Mouse (Mus musculus) midbrain, embryonic 15.5 days (tissue): ENCODE results near the gene Gm42742. TPM values are rescaled to one million over a fixed set of nuclear protein-coding genes. Genes with fewer than 3 reads are reported as not detected.
A peak's percentile ranks its signal among the peaks of the same experiment; 100 is the strongest.

ENCODE experiments used
- ATAC-seq: fragments of 200-750 bp; cut with Nextera tagmentation; replicated peaks from 2 replicates; pipeline ENCODE4 v1.8.0; 2017; ENCODE audit warnings: moderate TSS enrichment
- H3K27ac ChIP-seq: fragments of 300-500 bp; sonication (generic); 2 replicates; pipeline ENCODE4 v1.5.1; 2015; ENCODE audit warnings: mild to moderate bottlenecking, inconsistent platforms
- H3K27me3 ChIP-seq: fragments of 300-500 bp; sonication (generic); replicated peaks from 2 replicates; pipeline ENCODE4 v1.6.1; 2015; ENCODE audit warnings: inconsistent platforms
- H3K36me3 ChIP-seq: fragments of 300-500 bp; sonication (generic); replicated peaks from 2 replicates; pipeline ENCODE4 v1.6.1; 2015; ENCODE audit warnings: inconsistent platforms
- H3K4me1 ChIP-seq: fragments of 300-500 bp; sonication (generic); 2 replicates; pipeline ENCODE4 v1.6.1; 2015; ENCODE audit warnings: inconsistent platforms
- H3K4me2 ChIP-seq: fragments of 300-500 bp; sonication (generic); 2 replicates; pipeline ENCODE4 v1.6.1; 2015; ENCODE audit warnings: inconsistent platforms, mild to moderate bottlenecking, moderate library complexity
- H3K4me3 ChIP-seq: fragments of 300-500 bp; sonication (generic); 2 replicates; pipeline ENCODE4 v1.5.1; 2015; ENCODE audit warnings: mild to moderate bottlenecking, inconsistent platforms
- H3K9ac ChIP-seq: fragments of 300-500 bp; sonication (generic); 2 replicates; pipeline ENCODE4 v1.6.1; 2015; ENCODE audit warnings: mild to moderate bottlenecking, inconsistent platforms
- H3K9me3 ChIP-seq: fragments of 300-500 bp; sonication (generic); 2 replicates; pipeline ENCODE4 v1.6.1; 2016; ENCODE audit warnings: inconsistent platforms
- WGBS: fragments of 180-500 bp; shearing (Covaris S2); methylation state at CpG from one replicate; pipeline ENCODE4 v1.1.7; 2015; ENCODE audit warnings: mixed read lengths; 5-methylcytosine and 5-hydroxymethylcytosine counted together
- polyA plus RNA-seq: library from polyadenylated mRNA; unstranded; fragments of >200 nt; fragmentation: Nextera tagmentation; extraction: Ambion mirVana; gene quantifications from 2 replicates; pipeline ENCODE4 v1.2.1, GENCODE M21; 2015

The Gm42742 gene
- polyA plus RNA-seq, 1 experiment from 2014 or later: 52.6 TPM

DNA sequence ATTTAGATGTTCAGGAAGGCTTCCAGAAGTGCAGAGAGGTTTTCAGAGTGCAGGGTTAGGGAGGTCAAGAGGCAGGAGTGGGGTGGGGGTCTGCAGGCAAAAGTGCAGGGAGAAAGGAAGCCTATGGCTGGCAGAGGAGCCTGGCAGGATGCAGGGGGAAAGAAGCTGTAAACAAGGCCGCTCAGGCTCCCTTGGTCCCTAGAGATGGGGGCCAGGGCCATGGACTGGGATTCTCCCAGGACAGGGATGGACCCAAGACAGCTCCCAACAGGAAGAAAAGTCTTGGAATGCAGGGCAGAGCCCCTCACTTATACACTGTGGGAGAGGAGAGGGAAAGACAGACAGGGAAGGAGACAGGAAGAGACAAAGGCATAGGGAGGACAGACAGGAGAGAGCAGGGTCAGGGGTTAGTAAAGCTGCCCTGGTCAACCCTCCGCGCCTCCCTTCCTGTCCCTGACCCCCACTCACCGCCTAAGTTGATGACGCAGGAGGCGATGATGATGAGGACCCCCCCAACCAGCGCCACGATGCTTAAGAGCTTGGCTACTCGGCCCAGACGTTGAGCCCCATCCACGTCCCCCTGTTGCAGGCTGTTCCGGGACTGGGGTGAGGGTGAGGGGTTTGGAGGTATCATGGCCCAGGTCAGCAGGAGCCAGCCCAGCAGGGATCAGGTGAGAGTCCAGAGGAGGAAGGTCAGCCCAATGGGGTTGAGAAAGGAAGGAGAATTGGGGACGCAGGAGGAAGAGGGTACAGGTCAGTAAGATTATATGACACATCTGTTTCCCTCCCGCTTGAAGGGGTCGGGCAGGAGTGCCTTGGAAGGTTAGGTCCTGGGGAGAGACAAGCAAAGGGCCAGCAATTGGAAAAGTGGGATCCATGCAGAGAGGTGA lies 2.2 kb downstream of the Gm42742 start:
- H3K27ac ChIP-seq: peak overlapping the region; percentile 94; the same call in 1 of the 2 replicates
- no peak overlapping the region for H3K4me3 ChIP-seq

DNA sequence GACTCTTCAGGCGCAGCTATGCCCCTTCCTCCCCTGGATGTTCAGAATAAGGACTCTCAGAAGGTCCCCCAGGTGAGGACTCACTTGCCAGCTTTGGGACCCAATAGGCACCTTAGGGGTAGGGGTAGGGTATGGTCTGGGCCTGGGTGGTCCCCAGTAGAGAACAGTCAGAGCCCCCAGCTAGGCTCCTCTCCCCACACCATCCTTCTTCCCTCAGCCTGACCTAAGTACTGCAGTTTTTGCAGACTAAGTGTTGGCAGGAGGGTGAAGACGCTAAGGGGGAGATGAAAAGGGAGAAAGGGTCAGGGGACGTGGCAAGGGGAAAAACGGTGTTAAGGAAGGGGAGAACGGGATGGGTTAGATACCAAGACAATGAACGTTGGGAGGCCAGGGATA lies 2.9 kb downstream of the Gm42742 start:
- Histone ChIP-seq H3K9ac (peak overlapping the region; percentile 18), H3K9me3 (no peaks in the 10 kb centered on the region), H3K4me2 (peak overlapping the region; percentile 90), H3K36me3 (peaks cover 17% of the 10 kb centered on the region), H3K27ac (peak overlapping the region; percentile 94), H3K4me3 (peak overlapping the region; percentile 69; the same call in 1 of the 2 replicates), H3K27me3 (no peaks in the 10 kb centered on the region), H3K4me1 (peaks cover 84% of the 10 kb centered on the region)
- no peak for ATAC-seq
- WGBS: 45% methylated on average over 6 of the region's 6 CpGs

More for the DNA sequence above, 2.2 kb downstream of the Gm42742 start:
- Histone ChIP-seq H3K36me3 (peaks cover 11% of the 10 kb centered on the region), H3K9ac (peak overlapping the region; percentile 60; the same call in 1 of the 2 replicates), H3K4me2 (peak overlapping the region; percentile 90), H3K9me3 (no peaks in the 10 kb centered on the region), H3K27me3 (no peaks in the 10 kb centered on the region), H3K4me1 (peaks cover 88% of the 10 kb centered on the region)
- no peak for ATAC-seq
- WGBS: 84% methylated on average over 15 of the region's 15 CpGs

DNA sequence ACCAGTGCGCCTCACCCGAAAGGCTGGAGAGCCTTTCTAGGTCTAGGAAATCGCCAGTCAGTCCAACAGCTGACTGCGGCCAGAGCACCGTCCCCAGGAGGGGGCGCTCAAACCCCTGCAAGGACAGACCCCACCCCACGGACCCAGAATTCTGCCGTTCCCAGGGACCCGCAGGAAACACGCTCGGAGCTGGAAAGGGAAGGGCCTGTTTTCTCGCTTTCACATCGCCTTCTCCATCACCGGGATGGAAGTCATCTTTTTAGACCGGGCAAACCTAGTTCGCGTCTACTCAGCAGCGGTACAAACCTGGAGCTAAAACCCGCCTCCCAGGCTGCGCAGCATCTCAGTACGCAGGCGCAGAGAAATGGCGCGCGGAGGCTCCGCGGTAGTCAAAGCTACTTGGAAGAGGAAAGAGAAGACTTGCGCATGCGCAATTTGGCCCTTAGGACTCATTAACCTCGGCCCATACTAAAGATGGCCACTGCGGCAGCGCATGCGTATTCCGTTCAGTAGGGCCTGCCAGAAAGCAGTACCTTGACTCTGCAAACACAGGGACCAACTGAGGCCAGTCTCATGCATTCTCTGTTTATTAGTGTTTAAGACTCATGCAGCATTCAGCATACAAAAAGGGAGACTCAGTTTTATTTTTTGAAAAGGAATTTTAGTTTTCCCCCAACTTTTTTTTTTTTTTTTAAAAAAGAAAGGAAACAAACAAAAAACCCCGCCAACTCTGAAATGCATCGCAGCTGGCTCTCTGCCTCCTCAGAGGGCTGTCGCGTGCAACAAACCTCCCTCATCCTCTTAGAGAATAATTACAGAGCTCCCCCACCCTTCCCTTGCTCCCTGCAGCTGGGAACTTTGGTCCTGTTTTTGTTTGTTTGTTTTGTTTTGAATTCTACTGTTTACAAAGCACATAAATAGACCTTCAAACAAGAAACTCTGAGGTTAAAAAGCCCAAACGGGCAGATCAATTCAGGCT lies 3.6 kb downstream of the Gm42742 start, which contains the start of gene Pagr1a:
Gene Pagr1a, minus strand, starts transcription at position 382 of the 979 bp plus-strand sequence.
- WGBS: 3% methylated on average over 39 of the region's 39 CpGs
- H3K4me1 ChIP-seq: peaks cover 77% of the 10 kb centered on the region
- no peaks in the 10 kb centered on the region for H3K9me3 ChIP-seq
- H3K4me2 ChIP-seq: peak within 1 kb of the TSS; percentile 90
- peak; percentile 83 for ATAC-seq
- H3K27me3 ChIP-seq: no peaks in the 10 kb centered on the region
- peak within 1 kb of the TSS; percentile 69 for H3K4me3 ChIP-seq
- H3K9ac ChIP-seq: peak within 1 kb of the TSS; percentile 91
- H3K36me3 ChIP-seq: peaks cover 14% of the 10 kb centered on the region; the same call in 1 of the 2 replicates
- peak within 1 kb of the TSS; percentile 94 for H3K27ac ChIP-seq

DNA sequence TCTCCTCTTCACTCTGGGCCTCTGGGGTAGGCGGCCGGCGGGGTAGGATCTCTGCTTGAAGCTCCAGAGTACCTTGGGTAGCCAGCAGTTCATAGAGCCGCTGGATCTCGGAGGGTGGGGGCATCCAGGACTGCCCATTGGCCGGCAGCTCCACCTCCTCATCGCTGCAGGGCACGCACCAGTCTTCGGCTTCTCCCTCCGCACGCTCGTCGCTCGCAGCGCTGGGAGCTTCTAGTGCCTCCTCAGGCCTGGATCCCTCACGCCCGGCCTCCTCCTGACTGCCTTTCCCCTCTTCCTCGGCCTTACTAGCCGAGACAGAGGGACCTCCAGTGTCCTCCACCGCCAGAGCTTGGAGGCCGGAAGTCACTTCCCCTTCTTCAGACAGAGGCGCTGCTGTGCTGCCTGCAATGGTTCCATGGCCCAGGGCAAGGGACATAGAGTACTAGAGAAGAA lies 4.4 kb downstream of the Gm42742 start:
- Histone ChIP-seq H3K4me3 (peak overlapping the region; percentile 69), H3K4me1 (peaks cover 70% of the 10 kb centered on the region), H3K36me3 (peaks cover 12% of the 10 kb centered on the region; the same call in 1 of the 2 replicates), H3K9me3 (no peaks in the 10 kb centered on the region), H3K27me3 (no peaks in the 10 kb centered on the region), H3K9ac (peak overlapping the region; percentile 91), H3K4me2 (peak overlapping the region; percentile 90), H3K27ac (peak overlapping the region; percentile 94)
- ATAC-seq: peak; percentile 59
- under 1% methylated on average over 22 of the region's 22 CpGs for WGBS

DNA sequence TGATC lies 4.6 kb downstream of the Gm42742 start, which contains the start of gene Pagr1b:
Gene Pagr1b, minus strand, starts transcription at position 4 of the 5 bp plus-strand sequence.
- Histone ChIP-seq H3K9ac (peak within 1 kb of the TSS; percentile 91), H3K36me3 (peaks cover 12% of the 10 kb centered on the region; the same call in 1 of the 2 replicates), H3K9me3 (no peaks in the 10 kb centered on the region), H3K4me1 (peaks cover 68% of the 10 kb centered on the region), H3K4me3 (peak within 1 kb of the TSS; percentile 69), H3K27me3 (no peaks in the 10 kb centered on the region), H3K27ac (peak within 1 kb of the TSS; percentile 94), H3K4me2 (peak within 1 kb of the TSS; percentile 90)
- ATAC-seq: no peak

DNA sequence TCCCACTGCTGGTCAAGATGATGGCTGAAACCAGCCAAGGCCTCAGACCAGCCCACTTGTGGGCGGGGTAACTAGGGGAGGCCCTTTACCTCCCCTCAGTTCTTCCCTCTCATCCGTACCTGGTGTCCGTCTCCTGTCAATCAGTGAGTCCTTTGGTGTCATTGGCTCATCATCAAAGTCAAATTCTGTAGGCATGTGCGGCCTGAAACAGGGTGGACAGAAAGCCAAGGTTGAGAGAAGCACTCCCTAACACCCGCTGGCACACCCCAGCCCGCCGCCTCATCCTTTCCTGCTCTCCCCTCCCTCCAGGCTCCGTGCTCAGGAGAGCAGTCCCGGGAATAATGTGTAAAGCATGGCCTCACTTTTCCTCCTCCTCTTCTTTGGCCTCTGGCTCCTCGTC lies 4.8 kb downstream of the Gm42742 start:
- peaks cover 12% of the 10 kb centered on the region; the same call in 1 of the 2 replicates for H3K36me3 ChIP-seq
- peak overlapping the region; percentile 94 for H3K27ac ChIP-seq
- H3K4me3 ChIP-seq: peak overlapping the region; percentile 69
- H3K9me3 ChIP-seq: no peaks in the 10 kb centered on the region
- no peaks in the 10 kb centered on the region for H3K27me3 ChIP-seq
- ATAC-seq: peak; percentile 7; the same call in 1 of the 2 replicates
- H3K4me1 ChIP-seq: peaks cover 66% of the 10 kb centered on the region
- peak overlapping the region; percentile 90 for H3K4me2 ChIP-seq
- H3K9ac ChIP-seq: peak overlapping the region; percentile 91
- 2% methylated on average over 10 of the region's 10 CpGs for WGBS

DNA sequence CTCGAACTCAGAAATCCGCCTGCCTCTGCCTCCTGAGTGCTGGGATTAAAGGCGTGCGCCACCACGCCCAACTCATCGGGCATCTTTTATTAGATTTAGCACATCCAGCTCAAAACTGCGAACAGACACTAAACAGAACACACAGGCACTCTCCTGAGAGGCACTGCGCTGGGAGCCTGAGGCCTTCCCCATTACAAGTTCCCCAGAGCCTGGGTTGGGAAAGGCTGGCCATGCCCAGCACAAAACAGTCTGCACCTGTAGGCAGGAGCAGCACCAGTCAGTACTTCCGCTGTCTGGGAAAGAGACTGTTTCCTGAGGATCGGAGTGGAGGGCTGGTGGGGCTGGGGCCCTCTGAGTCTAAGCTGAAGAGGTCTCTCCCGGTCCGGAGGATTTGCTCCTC lies 5.9 kb downstream of the Gm42742 start:
- peaks cover 12% of the 10 kb centered on the region; the same call in 1 of the 2 replicates for H3K36me3 ChIP-seq
- H3K4me2 ChIP-seq: peak overlapping the region; percentile 12; the same call in 1 of the 2 replicates
- H3K9ac ChIP-seq: no peak overlapping the region
- 95% methylated on average over 12 of the region's 12 CpGs for WGBS
- H3K4me1 ChIP-seq: peaks cover 55% of the 10 kb centered on the region
- no peaks in the 10 kb centered on the region for H3K9me3 ChIP-seq
- ATAC-seq: no peak
- H3K4me3 ChIP-seq: no peak overlapping the region
- H3K27me3 ChIP-seq: no peaks in the 10 kb centered on the region
- H3K27ac ChIP-seq: no peak overlapping the region

DNA sequence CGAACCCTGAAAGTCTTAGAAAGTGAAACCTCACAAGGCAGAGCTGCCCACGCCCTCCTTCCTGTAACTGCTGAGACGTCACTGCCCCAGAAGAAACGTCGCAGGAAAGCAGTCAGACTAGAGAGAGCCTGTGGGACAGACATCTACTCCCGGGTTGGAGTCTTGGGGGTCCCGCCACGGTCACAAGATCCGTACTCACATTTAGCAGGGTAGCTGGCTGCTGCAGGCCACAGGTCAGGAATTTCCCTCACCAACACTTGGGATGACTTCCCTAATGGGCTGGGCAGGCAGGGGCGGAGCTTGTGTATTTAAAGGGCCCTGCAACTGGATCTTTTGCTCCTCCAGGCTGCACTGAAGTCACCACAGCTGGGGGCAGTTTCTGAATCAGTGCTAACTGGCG lies 6.6 kb downstream of the Gm42742 start, which contains the start of gene Mvp:
Gene Mvp, minus strand, starts transcription at position 302 of the 400 bp plus-strand sequence.
- no peaks in the 10 kb centered on the region for H3K27me3 ChIP-seq
- H3K27ac ChIP-seq: 0 out of 2 replicates have a peak within 1 kb of the TSS, but pooled peaks have one; percentile 94
- H3K36me3 ChIP-seq: peaks cover 12% of the 10 kb centered on the region; the same call in 1 of the 2 replicates
- peaks cover 48% of the 10 kb centered on the region for H3K4me1 ChIP-seq
- peak within 1 kb of the TSS; percentile 17; the same call in 1 of the 2 replicates for H3K9ac ChIP-seq
- peak within 1 kb of the TSS; percentile 90 for H3K4me2 ChIP-seq
- H3K9me3 ChIP-seq: no peaks in the 10 kb centered on the region
- peak within 1 kb of the TSS; percentile 69 for H3K4me3 ChIP-seq
- ATAC-seq: no peak
- WGBS: 78% methylated on average over 11 of the region's 11 CpGs

DNA sequence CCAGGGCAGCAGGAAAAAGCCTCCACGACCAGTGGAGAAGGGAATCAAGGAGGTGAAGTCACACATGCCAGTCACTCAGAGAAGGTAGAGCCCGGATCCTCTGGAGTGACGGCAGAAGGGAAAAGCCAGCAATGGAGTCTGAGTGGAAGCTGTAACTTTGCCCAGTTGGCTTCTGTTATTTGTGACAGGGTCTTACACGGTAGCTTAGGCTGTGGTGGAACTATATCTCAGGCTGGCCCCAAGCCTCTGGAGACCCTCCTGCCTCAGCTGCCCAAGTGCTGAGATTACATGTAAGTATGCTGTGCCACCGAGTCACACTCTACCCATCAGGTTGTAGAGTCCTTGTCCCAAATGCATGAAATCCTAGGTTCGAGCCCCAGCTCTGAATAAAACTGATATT lies 7.5 kb downstream of the Gm42742 start:
- Histone ChIP-seq H3K4me1 (peaks cover 39% of the 10 kb centered on the region), H3K36me3 (peaks cover 12% of the 10 kb centered on the region; the same call in 1 of the 2 replicates), H3K27me3 (no peaks in the 10 kb centered on the region), H3K4me3 (no peak overlapping the region), H3K9ac (no peak overlapping the region), H3K27ac (no peak overlapping the region), H3K4me2 (no peak overlapping the region), H3K9me3 (no peaks in the 10 kb centered on the region)
- 95% methylated on average over 6 of the region's 6 CpGs for WGBS
- ATAC-seq: no peak

DNA sequence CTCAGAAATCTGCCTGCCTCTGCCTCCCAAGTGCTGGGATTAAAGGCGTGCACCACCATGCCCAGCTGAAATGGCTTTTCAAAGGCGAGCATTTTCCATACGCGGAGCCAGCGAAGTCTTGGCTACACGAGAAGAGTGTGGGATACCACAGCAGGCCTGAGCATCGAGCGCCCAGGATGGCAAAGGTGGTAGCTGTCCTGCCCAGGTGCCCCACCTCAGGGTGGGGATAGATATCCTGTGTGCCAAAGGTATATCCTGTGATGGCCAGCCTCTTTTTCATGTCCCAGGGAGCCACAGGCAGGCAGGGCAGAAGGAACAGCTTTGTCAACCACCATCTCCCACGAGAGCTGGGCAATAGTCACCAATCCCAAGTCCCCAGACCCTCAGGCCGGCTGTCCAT lies 8.1 kb downstream of the Gm42742 start:
- Histone ChIP-seq H3K4me2 (no peak overlapping the region), H3K27ac (no peak overlapping the region), H3K27me3 (no peaks in the 10 kb centered on the region), H3K4me3 (no peak overlapping the region), H3K36me3 (peaks cover 12% of the 10 kb centered on the region; the same call in 1 of the 2 replicates), H3K9me3 (no peaks in the 10 kb centered on the region), H3K9ac (no peak overlapping the region), H3K4me1 (peaks cover 33% of the 10 kb centered on the region)
- ATAC-seq: no peak
- 95% methylated on average over 10 of the region's 10 CpGs for WGBS

DNA sequence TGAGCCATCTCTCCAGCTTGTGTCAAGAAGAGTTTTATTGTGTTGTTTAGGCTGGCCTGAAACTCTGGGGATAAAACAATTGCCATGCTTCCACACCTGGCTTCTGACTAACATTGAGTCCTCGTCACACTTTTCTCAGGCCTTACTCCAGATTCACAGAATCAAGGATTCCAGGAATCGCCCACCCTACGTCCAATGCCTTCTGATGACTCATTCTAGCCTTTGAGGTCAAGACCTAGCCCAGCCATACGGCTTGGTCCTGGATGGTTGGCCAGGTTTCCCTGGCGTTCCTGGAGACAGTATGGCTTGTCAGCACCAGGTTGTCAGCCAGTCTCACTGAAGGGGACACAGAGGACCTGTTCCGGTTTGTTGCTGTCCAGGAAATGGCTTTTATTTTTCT lies 8.5 kb downstream of the Gm42742 start:
- Histone ChIP-seq H3K27ac (no peak overlapping the region), H3K27me3 (no peaks in the 10 kb centered on the region), H3K36me3 (peaks cover 12% of the 10 kb centered on the region; the same call in 1 of the 2 replicates), H3K9me3 (no peaks in the 10 kb centered on the region), H3K4me2 (no peak overlapping the region), H3K4me1 (peaks cover 29% of the 10 kb centered on the region), H3K9ac (no peak overlapping the region), H3K4me3 (no peak overlapping the region)
- ATAC-seq: no peak
- 90% methylated on average over 6 of the region's 6 CpGs for WGBS

DNA sequence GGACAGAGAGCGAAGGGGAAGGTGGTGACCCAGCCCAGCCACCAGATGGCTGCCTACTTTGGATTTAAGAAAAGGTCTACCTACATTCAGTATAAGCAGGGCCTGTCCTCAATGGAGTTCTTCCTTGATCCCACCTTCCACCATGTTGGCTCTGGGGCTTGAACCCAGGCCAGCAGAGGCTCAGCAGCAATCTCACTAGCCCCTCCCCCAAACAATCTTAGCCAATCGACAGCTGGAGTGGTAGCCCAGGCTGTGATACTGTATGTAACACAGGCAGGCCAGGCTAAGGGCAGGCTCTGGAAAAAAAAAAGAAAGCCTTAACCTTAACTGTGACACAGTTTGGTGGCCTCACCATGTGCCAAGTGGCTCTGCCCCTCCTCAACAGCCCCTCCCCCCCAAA lies 9.2 kb downstream of the Gm42742 start:
- Histone ChIP-seq H3K36me3 (peaks cover 12% of the 10 kb centered on the region; the same call in 1 of the 2 replicates), H3K9ac (no peak overlapping the region), H3K4me3 (no peak overlapping the region), H3K27me3 (no peaks in the 10 kb centered on the region), H3K9me3 (no peaks in the 10 kb centered on the region), H3K4me2 (no peak overlapping the region), H3K27ac (no peak overlapping the region), H3K4me1 (peaks cover 28% of the 10 kb centered on the region)
- no peak for ATAC-seq
- WGBS: 79% methylated on average over 2 of the region's 2 CpGs
